Mouse (Mus musculus): ENCODE data around the gene Phf20.

DNA sequence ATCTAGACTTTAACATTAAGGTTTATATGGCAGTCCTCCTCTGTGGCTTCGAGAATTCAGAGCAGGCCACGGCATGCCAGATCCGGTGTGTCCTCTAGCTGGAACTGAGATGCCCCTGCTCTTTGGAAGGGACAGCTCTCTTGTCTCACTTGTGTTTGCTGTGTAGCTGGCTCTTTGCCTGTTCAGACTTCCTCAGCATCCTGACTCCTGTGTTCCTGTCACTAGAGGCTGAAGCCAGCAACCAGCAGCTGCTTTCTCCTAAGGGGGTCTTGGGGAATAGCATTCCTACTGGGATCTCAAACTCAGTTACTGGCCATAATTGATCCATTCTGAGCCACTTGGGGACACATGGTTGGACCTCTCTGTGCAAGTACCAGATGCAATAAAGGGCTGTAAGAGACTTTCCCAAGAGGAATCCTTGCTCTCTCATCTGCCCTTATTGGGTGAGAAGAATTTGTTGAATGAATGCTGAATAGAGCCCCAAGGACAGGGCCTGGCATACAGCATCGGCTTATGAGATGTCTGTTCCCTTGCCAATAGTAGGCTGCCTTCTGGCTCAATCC lies 153.1 kb downstream of the Phf20 start:
- TF ChIP-seq USF1 (IDR thresholded peaks at IDR 0.05; ENCODE audit: low read depth) (no peak), MAX (IDR thresholded peaks at IDR 0.05; ENCODE audit: low read depth) (no peak)
